Mouse (Mus musculus): ENCODE measurements around the gene Anapc15-ps.

Anapc15-ps gene

GRCm38 (mm10) chr10:95689833-95690232, 16.6 kb upstream of the Anapc15-ps start:
- no peak for DNase-seq (ENCODE audit: low spot score)

- DNase-seq (ENCODE audit: low spot score) = no peak
Measured at GRCm38 (mm10) chr10:95689058-95689457, 15.8 kb upstream of the Anapc15-ps start.

GRCm38 (mm10) chr10:95687558-95688141, 14.4 kb upstream of the Anapc15-ps start:
- no peak for DNase-seq (ENCODE audit: low spot score)

GRCm38 (mm10) chr10:95686041-95686440, 12.8 kb upstream of the Anapc15-ps start:
- DNase-seq (ENCODE audit: low spot score) = no peak

- DNase-seq (ENCODE audit: low spot score) = no peak
Measured at GRCm38 (mm10) chr10:95684782-95685555, 11.7 kb upstream of the Anapc15-ps start.

- DNase-seq (ENCODE audit: low spot score) = no peak
Measured at GRCm38 (mm10) chr10:95684250-95684649, 11.0 kb upstream of the Anapc15-ps start.

GRCm38 (mm10) chr10:95683735-95684134, 10.5 kb upstream of the Anapc15-ps start:
- DNase-seq (ENCODE audit: low spot score) = no peak

GRCm38 (mm10) chr10:95682964-95683363, 9.7 kb upstream of the Anapc15-ps start:
- DNase-seq (ENCODE audit: low spot score) = no peak

GRCm38 (mm10) chr10:95682091-95682740, 9.0 kb upstream of the Anapc15-ps start:
- no peak for DNase-seq (ENCODE audit: low spot score)

GRCm38 (mm10) chr10:95681481-95681880, 8.2 kb upstream of the Anapc15-ps start:
- no peak for DNase-seq (ENCODE audit: low spot score)

GRCm38 (mm10) chr10:95681058-95681440, 7.8 kb upstream of the Anapc15-ps start:
- DNase-seq (ENCODE audit: low spot score) = no peak

GRCm38 (mm10) chr10:95680153-95681057, 7.2 kb upstream of the Anapc15-ps start:
- DNase-seq (ENCODE audit: low spot score) = no peak

GRCm38 (mm10) chr10:95679131-95679530, 5.9 kb upstream of the Anapc15-ps start:
- DNase-seq (ENCODE audit: low spot score) = no peak

GRCm38 (mm10) chr10:95678661-95679060, 5.4 kb upstream of the Anapc15-ps start:
- no peak for DNase-seq (ENCODE audit: low spot score)

GRCm38 (mm10) chr10:95678241-95678640, 5.0 kb upstream of the Anapc15-ps start:
- DNase-seq (ENCODE audit: low spot score) = no peak

GRCm38 (mm10) chr10:95677356-95678109, 4.3 kb upstream of the Anapc15-ps start:
- DNase-seq (ENCODE audit: low spot score) = no peak

- DNase-seq (ENCODE audit: low spot score) = no peak
Measured at GRCm38 (mm10) chr10:95676991-95677355, 3.7 kb upstream of the Anapc15-ps start.

GRCm38 (mm10) chr10:95676387-95676786, 3.1 kb upstream of the Anapc15-ps start:
- DNase-seq (ENCODE audit: low spot score) = no peak

- no peak for DNase-seq (ENCODE audit: low spot score)
Measured at GRCm38 (mm10) chr10:95670781-95671780, 2.2 kb downstream of the Anapc15-ps start.

- no peak for DNase-seq (ENCODE audit: low spot score)
Measured at GRCm38 (mm10) chr10:95669872-95670271, 3.4 kb downstream of the Anapc15-ps start.

All from testis, postnatal 10 days (tissue).